Mouse (Mus musculus) left cerebral cortex, postnatal 25 days (tissue): Measurements from ENCODE around the gene Plekhm2. TPM values are rescaled to one million over a fixed set of nuclear protein-coding genes. Genes with fewer than 3 reads are reported as not detected.
A peak's percentile ranks its signal among the peaks of the same experiment; 100 is the strongest.

Experiments
- DNase-seq, 2 experiments: peaks; one replicate each; pipeline ENCODE4 v3.0.0; 2022; ENCODE audit warnings: low spot score in 2 of 2, mixed read lengths in 1 of 2
- intact Hi-C: fragments of 180-260 bp; cut with DNase I; formaldehyde crosslinking; loops from one replicate; pipeline ENCODE4 v1.15.1; 2025
- total RNA-seq, 2 experiments: library from RNA; stranded (reverse); gene quantifications; 2 replicates each; pipeline ENCODE4 v1.2.3; 2021

Gene Plekhm2
- total RNA-seq, 2 experiments from 2014 or later: 74.6 to 75.2 TPM

DNA sequence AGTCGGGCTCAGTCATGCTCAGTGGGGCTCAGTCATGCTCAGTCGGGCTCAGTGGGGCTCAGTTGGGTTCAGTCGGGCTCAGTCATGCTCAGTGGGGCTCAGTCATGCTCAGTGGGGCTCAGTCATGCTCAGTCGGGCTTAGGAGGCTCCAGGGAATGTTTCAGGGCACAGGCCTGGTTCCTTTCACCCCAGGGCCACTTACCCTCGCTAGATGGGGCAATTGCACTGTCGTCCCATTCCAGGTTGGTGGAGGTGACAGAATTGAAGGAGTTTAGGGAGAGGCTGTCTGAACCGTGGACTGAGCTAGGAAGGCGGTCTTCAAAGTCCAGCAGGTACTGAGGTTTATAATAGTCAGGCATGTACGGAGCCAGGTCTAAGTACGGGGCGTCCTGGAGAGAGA is 25.2 kb downstream of the Plekhm2 start:
- DNase-seq: no peak
- intact Hi-C loops: no loop called here

DNA sequence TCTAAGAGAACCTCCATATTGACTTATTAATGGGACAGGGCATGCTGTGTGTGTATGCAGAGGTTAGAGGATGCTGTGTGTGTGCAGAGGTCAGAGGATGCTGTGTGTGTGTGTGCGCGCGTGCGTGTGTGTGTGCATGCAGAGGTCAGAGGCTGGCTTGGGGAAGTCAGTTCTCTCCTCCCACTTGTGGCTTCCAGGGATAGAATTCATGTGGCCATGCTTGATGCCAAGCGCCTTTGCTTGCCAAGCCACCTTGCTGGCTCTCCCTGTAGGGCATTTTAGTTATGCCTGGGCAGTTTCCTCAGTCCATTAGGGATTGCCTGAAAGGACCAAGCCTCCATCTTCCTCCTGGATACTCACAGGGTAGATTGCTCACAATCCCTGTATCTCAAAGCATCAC is 28.0 kb downstream of the Plekhm2 start:
- no peak for DNase-seq
- intact Hi-C loops: no loop called here

DNA sequence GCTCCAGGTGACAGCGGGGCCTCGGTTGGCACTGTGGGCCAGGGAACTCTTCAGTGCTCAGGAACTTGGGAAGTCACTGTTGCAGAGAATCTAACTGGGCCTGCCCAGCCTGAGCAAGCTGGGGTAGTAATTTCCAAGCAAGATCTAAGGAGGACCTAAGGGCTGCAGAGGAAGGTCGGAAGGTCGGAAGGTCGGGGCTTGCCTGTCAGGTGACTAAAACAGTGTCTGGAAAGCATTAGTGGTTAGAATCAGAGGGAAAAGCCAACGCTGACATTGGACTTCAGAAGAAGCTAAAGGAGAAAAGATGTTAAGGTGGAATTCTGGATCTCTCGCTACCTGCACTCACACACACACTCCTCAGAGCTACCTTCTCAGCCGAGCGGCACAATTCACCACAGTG is 28.7 kb downstream of the Plekhm2 start:
- no peak for DNase-seq
- intact Hi-C loops: no loop called here

DNA sequence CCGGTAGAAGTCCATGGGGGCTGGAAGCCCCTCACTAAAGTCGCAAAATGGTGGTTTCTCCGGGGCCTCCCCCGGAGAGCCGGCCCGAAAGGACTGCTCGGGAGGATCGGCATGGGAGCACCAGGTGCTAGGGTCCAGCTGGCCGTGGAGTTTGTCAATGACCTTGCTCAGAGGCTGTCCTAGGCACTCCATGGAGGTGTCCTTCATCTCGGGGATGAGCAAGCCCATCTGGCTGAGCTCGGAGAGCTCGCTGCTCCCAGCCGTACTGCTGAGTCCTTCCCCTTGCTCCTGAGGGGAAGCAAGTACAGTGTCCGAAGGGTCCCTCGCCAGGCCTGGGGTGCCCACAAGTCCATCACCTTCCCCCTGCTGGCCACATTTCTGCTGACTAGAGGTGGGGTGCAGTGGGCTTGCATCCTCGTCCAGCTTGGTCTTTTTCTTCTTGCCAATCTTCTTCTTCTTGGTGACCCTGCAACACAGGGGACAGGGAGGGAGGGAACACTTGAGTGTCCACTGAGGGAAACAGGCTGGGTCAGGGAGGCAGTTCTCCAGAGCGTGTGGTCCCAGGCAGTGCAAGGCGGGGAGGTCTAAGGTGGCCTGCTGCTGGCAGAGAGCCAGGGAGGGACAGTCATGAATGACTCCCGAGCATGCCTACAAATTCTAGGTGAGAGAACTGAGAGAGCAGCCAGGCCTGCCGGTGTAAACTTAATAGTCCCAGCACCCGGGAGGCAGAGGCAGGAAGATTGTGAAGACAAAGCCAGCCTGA is 32.4 kb downstream of the Plekhm2 start:
- no peak for DNase-seq
- intact Hi-C loops: no loop called here

DNA sequence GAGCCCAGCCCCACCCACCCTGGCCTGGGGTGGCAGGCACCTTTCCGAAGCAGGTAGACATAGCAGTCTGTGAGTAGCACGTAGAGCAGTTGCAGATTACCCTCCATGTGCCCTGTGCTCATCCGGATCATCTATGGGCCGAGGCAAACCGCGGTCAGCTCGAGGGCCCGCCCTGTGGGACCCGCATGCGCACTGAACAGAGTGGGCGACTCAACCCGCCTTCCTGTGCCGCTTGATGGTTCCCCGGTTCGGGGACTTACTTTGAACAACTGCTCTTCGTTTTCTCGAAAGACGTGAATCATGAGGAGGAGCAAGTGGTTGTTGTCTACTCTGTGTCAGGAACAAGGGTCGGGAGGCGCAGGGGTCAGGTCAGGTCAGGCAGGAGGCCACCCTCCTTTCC is 33.4 kb downstream of the Plekhm2 start:
- intact Hi-C loops: no loop called here

DNA sequence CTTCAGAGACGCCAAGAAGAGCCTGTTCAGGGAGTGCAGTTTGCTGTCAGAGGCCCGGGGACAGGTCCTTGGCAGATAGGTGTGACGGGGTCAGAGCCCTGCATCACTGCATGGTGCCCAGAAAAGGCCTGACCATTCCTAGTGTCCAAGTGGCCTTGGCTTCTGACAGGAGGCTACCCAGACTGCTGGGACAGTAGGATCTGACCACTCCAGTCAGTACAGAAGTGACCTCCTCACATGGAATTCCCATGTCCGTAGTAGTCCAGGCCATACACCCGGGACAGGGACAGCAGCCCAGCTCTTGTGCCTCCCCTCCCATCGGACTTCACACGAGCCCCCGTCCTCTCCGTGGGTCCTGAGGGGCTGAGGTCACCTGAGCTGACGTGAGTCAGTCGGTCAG is 34.7 kb downstream of the Plekhm2 start:
- no peak for DNase-seq
- intact Hi-C loops: no loop called here

More for the DNA sequence above, 33.4 kb downstream of the Plekhm2 start:
- DNase-seq: no peak

DNA sequence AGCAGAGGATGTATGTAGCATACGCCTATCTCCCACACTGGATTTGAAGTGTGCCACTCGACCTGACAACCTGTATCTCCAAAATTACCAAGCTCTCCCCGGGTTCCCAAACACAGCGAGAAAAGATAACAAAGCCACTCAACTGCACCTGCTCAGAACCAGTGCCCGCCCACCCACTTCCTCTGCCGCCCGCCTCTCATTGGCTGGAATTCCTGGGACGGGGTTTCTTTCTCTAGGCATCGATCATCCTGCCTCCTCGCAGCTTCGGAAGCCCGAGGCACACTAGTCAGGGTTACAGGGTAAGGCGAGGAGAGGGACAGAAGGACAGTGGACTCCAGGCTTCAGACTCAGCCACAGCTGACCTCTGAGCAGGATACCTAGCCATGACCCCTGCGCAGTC is 36.0 kb downstream of the Plekhm2 start:
- no peak for DNase-seq
- intact Hi-C loops: no loop called here

DNA sequence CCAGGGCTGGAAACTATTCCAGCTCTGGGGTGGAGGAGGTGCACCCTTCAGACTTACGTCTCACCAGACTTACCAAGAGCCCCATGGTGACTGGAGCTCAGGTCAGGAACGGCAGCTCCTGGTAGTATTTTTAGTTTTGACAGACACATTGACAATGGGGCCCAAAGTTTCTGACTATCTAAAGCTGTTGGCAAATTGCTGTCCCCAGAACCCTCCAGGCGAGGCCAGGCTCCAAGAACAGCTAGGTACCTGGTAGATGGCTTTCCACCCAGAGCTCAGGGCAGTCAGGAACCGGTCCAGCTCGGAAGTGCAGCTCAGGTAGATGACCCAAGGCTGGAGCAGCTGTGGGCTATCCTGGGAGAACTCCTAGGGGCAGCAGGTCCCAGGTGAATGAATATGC is 37.2 kb downstream of the Plekhm2 start:
- intact Hi-C loops: no loop called here

DNA sequence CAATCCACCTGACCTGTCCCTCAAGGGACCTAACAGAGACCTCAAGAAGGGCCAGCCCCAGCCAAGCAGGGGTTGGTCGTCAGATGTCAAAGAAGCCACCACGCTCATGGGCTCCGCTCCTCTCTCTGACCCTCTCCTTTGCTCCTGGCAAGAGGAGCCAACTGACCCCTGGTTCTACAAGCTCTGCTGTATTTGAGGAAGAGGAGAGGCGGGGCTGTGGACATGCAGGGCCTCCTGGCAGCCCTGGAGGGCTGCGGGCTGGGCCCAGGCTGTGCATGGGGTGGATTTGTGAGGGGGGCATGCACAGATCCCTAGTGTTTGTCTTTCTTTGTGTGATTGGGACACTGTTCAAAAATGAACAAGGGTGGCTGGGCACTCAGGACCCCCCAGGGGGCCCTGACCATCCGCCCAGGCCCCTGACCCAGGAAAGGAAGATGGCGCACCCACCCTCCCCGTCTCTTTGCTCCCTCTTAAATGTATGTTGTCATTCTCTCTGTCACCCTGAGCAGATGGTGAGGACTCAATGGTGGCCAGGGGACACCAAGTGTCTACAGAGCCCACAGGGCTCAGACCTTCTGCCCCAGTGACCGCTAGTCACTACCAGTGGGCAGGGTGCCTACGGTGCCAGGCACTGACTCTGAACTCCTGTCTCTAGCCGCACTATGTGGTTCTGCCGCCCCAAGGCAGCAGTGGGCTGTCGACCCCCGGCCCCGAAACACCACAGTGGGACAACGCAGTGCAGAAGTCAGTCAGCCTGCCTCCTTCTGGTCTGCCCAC is 38.7 kb downstream of the Plekhm2 start:
- intact Hi-C loops: no loop called here

More for the DNA sequence above, 37.2 kb downstream of the Plekhm2 start:
- DNase-seq: no peak

DNA sequence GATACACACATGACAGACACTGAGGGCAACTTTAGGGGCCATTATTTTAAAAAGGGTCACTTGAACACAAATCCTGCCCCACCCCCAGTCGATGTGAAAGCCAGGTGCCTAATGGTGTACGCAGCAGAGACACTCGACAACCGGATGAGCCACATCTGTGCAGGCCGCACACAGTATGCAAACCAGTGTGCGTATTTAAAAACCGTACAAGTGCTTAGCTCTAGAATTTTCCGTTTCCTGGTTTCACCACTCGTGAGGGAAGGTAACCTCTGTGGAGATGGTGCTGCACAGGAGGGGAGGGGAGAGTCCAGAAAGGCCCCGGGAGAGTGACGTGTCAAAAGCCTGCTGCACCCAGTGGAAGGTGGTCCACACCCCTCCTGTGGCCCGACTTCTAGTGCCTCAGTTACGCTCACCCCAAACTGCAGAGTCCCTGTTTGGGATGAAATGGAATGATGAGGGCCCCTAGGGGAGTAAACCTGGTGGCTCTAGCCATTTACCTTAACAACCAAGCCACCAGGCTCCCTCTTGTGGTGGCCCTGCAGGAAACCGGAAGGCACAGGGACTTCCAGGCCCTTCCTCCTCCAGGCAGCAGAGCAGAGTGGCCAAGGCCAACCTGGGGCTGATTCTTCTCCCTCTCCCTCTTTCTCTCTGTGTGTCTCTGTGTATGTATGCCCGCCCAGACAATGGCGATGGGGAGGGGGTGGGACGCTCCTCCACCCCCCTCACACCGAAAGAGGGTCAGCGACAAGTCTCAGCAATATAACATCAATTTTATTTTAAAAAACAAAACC is 39.5 kb downstream of the Plekhm2 start:
- DNase-seq: peak; percentile 30 to 35
- intact Hi-C loops: no loop called here

More for the DNA sequence above, 38.7 kb downstream of the Plekhm2 start:
- no peak for DNase-seq

DNA sequence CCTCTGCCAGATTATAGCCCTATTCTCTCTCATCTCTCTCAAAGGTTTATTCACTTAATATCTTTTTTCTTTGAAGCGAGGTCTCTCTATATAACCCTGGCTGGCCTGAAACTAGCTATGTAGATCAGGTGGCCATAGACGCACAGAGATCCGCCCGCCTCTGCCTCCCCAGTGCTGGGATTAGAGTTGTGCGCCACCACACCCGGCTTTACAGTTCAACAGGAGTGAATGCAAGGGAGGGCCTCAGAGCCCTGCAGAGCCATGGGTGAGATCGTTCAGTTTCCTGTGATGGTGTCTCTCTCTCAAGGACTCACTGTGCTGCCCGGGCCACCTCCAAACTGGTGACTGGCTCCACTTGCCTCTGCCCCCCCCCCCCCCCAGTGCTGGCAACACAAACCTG is 40.6 kb downstream of the Plekhm2 start:
- intact Hi-C loops: no loop called here
- DNase-seq: no peak

DNA sequence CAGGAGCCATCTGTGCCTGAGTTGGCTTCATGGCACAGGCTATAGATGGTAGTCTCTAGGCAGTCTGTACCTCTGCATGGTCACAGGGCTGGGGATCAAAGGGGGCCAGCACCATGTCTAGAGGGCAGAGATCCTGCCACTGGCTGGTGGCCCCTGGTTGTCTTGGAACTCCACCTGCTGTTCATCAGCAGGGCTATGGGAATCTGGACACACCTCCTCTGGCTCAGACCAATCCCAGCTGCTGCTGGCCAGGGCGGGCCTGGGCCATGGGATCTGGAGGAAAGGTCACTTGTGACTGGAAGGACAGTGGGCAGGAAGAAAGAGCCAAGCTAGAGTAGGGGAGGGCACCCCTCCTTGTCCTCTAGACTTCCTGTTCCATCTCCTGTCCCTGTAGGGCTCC is 41.0 kb downstream of the Plekhm2 start, which contains the start of gene Slc25a34:
Gene Slc25a34 (minus strand): TSS at position 156 of the 400 bp plus-strand sequence.
- intact Hi-C loops: no loop called here

DNA sequence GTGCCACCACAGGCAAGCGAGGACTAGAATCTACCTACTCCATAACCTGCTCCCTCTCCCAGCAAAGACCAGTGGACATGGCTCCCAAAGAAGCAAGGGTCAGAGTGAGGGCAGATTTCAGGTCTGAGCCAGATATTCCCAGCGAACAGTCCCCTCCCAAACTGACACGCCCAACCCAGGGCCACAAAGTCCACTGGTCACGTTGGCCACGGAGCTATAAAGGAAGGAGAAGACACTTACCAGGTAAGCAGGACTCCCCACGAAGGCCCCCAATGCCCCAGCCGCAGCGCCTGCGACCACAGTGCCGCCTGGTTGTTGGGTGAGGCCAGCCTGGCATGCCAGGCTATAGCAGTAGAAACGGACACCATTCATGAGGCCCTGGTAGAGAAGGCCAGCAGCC is 41.7 kb downstream of the Plekhm2 start:
- intact Hi-C loops: no loop called here
- no peak for DNase-seq

More for the DNA sequence above, 41.0 kb downstream of the Plekhm2 start, which contains the start of gene Slc25a34:
- no peak for DNase-seq

DNA sequence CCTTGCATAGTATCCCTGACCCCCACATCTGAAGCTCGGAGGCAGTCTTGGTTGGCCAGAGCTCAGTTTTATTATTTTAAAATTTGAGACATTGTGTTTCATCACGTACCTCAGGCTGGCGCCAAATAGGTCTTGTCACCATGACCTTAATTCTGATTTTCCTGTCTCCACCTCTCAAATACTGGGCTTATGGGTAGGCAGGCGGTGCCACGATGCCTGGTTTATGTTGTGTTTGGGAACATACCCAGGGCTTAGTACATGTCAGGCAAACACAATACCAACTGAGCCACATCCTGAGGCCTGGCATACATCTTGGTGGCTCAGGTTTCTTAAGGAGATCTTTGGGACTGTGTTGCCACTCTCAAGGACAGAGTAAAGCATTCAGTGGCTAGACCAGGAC is 42.1 kb downstream of the Plekhm2 start:
- intact Hi-C loops: no loop called here
- DNase-seq: no peak

DNA sequence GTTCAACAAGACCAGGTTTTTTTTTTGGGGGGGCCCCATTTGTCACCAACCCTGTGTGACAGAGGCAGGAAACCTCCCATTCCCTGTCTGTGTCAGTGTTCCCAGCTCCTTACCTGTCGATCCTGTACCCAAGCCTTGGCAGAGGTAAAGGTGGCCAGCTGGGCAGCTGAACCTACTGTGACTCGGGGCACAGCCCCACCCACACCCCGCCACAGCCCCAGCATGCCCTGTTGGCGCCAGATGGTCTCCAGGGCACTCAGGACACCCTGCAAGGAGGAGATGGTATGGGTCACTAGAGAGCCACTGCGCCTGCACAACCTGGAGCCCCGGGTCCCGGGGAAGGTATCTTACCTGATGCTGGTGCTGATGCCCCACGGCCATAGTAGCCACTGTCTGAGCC is 42.6 kb downstream of the Plekhm2 start:
- no peak for DNase-seq
- intact Hi-C loops: no loop called here

DNA sequence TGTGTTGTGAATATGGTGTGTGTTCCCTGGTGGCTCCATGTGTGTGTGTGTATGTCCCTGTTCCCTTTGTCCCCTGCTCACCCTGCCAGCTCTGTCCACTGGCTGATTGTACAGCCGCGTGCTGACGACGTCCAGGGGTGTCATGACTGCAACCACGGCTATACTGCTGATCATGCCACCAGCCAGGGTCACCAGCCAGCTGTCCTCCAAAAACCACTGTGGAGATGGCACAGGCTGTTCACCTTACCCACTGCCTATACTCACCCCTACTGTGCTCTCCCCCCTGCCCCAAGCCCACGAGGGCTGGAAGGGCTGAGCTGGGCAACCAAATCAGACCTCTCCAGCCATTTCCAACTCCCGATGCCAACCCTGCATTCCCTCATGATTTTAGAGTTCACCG is 43.4 kb downstream of the Plekhm2 start:
- intact Hi-C loops: no loop called here
- no peak for DNase-seq

DNA sequence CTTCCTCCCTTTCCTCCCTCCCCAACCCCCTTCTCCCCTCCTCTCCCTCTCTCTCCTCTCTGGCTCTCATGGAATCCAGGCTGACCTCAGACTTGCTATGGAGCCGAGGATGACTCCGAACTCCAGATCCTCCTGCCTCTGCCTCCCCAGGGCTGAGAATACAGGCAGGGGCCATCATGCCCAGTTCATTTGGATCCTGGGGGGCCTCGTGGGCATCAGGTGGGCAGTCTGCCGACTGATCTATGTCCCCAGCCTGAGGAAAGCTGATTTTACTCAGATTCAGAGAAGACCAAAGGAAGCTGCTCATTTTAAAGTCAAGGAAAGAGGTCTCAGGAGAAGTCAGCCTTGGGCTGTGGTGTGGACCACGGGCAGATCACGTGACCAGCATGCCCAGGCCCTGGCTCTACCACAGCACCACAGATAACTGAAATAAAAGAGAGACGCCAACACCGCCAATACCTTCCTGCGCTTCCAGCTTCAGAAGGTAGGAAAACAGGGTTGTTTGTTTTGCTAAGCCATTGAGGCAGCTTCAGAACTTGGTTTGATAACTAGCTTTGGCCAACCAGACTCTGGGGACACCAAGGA is 45.3 kb downstream of the Plekhm2 start:
- intact Hi-C loops: loop anchor here (5.0 kb wide), 1 partner anchor 228 kb away; the partner anchor contains the start of gene Ctrc

DNA sequence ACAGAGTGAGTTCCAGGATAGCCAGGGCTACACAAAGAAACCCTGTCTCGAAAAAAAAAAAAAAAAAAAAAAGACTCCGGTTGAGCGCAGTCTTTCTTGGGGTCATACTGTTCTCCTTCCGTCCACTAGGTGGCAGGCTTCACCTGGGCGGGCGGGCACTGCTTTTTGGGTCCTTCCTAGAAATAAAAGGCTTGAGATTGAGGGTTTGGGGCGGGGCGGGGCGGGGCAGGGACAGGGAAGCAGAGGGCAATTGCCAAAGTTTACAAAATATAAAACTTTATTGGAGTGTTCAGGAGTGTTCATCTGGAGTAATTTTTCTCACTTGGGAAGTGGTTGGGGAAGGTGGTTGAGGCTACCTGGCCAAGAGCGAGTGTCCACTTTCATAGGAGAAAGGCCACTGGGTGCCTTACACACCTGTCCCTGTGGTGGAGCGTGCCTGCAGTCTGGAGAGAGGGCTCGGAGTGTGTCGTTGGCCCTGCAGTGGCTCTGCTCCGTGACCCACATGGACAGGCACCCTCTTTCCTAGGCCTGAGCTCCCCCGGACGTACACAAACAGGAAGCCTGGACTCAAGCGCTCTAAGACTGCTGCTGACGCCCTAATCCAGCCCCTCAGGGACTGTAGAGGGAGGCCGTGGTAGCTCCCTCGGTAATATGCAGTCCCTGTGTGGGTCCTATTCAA is 46.0 kb downstream of the Plekhm2 start, which contains the start of gene Tmem82:
Gene Tmem82 (minus strand): TSS at position 69 of the 679 bp plus-strand sequence.
- intact Hi-C loops: loop anchor here (5.0 kb wide), 1 partner anchor 229 kb away; the partner anchor contains the start of gene Ctrc
- DNase-seq: no peak

More for the DNA sequence above, 45.3 kb downstream of the Plekhm2 start:
- no peak for DNase-seq
